Mouse (Mus musculus): ENCODE measurements around the gene Uqcc2.

Uqcc2 gene

GRCm38 (mm10) chr17:27133551-27134141 lies at the start of gene Uqcc2:
TSS of gene Uqcc2 (minus strand) at chr17:27133916.
- peak; percentile 98 for DNase-seq (ENCODE audit: low spot score)

GRCm38 (mm10) chr17:27182401-27182800 lies 48.7 kb upstream of the Uqcc2 start:
- DNase-seq (ENCODE audit: low spot score), result no peak

DNA sequence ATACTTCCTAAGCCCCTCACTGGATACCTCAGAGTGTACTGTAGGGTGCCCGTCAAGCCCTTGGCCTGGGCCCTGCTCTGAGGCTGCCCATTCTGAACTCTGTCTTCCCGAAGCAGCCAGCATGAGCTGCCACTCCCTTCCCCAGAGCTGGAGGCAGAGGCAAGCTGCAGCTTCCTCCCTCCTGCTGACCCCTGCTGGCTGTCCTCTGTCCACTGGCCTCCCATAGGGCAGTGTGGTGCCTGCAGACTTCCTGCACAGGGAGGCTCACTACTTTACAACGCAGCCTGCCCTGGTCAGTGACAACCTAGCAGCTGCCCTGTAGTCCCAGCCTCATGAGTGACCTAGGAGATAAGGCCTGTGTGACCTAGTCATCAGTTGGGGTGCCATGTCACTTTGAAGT lies 48.0 kb upstream of the Uqcc2 start:
- DNase-seq (ENCODE audit: low spot score), result peak; percentile 63

DNA sequence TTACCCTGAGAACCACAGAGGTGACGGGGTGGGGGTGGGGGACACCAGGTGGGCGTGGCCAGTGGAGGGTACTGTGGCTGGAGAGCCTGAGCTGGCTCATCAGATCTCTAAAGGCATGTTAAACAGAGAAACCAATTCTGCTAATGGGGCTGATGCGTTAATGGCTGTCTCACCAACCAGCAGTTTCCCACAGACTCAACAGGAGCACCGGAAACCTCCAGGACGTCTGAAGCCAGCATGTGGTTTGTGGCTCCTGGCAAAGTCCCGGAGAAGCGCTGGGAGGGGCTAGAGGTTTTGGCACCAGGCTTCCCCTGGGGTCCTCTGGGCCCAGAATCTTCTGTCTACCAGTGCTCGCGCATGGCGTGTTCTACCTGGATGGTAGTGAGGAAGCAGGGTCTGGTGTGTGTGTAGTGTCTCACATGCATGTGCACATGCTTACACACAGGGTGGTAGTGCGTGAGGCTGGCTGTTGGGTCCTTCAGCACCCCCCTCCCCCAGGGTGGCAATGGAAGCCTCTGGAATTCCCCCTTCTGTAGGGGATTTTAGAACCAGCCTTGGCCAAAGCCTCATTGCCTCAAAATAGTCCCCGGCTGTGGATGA lies 46.1 kb upstream of the Uqcc2 start:
- DNase-seq (ENCODE audit: low spot score), result no peak

DNA sequence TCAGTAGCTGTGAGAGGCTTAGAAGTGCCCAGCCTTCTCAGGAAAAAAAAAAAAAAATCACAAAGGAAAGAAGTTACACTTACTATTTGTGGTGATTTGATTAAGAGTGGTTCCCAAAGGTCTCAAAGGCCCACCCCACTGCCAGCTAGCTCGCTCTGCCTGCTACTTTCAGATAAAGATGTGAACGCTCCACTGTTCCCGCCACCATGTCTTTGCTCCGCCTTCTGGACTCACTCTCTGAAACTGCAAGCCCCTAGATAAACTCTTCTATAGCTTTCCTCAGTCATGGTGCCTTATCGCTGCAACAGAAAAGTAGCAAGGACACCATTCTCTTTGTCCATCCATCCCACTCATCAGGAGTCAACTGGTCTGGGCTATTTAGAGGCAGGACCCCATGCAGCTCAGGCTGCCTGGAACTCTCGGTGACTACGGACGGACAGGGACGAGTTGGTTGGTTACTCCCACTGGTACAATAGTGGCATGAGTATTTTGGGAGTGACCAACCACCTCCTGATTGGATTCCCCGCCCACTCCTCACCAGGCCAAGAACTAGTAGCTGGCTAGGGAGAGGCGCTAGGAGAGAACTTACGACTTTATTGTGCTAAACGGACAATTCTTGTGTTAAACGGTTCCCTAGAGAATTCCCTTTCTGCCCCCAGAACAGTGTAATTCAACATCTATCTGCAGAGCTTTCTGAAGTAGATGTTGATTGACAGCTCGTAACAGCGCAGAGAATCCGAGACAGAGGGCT lies 44.9 kb upstream of the Uqcc2 start:
- no peak for DNase-seq (ENCODE audit: low spot score)

DNA sequence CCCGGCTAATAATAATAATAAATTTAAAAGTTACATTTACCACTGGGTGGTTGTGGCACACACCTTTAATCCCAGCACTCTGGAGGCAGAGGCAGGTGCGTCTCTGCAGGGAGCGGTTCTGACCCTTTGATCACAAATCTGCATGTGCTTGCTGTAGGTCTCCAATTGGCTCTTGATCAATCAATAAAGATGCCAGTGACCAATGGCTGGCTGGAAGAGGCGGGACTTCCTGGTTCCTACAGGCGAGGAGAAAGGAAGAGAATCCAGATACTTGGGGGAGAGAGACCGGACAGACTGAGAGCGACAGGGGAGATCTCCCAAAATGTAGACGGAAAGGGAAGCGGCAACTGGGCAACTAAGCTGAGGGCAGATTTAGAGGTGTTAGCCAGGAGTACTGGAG lies 44.3 kb upstream of the Uqcc2 start:
- DNase-seq (ENCODE audit: low spot score), result no peak

GRCm38 (mm10) chr17:27176754-27177153 lies 43.0 kb upstream of the Uqcc2 start:
- DNase-seq (ENCODE audit: low spot score), result no peak

GRCm38 (mm10) chr17:27176287-27176686 lies 42.6 kb upstream of the Uqcc2 start:
- no peak for DNase-seq (ENCODE audit: low spot score)

DNA sequence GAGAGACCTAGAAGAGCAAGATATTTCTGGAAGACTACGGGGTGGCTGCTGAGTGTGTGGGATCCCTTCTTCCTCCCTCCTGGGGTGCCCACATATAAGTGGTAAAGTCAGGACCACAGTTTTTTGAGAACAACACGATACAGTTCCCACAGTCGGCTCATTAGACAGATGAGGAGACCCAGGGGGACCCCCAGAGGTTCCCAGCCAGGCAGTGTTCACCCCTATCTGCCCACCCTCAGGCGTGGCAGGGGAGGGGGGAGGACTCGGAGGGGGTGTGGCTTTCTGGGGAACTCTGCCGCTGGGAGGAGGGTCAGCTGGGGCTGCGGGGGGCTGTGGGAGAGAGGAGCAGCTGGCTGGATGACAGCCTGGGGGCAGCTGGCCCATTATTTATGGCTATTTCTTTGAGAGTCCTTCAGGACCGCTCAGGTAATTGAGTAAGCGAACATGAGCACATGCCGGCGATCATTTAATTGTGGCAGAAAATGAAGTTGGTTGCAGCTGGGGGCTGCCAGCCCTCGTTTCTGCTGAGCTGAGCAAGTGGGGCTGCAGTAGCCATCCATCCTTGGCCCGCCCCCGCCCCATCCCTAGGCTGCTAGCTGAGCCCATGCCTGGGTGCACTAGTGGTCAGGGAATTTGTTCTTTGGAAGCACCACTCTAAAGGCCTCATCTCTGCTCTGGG lies 41.6 kb upstream of the Uqcc2 start:
- DNase-seq (ENCODE audit: low spot score), result peak; percentile 61

GRCm38 (mm10) chr17:27173715-27174114 lies 40.0 kb upstream of the Uqcc2 start:
- no peak for DNase-seq (ENCODE audit: low spot score)

DNA sequence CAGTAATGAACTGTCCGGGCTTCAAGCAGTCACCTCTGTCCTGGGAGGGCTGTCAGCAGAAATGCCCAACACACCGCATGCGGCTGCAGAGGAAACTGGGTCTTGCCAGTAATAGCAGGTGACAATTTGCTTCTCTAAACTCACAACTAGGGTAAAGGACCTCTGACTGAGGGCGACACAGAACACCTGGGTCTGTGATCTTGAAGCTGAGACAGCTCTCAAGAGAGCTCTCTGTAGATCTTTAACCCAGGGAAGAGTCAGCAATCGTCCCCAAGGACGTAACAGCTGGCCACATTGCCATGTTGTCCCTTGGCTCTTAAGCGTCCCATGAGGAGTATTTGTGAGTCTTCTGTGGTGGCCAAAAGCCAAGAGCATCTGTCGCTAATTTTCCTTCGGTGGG lies 38.7 kb upstream of the Uqcc2 start:
- DNase-seq (ENCODE audit: low spot score), result no peak

GRCm38 (mm10) chr17:27171121-27171520 lies 37.4 kb upstream of the Uqcc2 start:
- DNase-seq (ENCODE audit: low spot score), result no peak

- no peak for DNase-seq (ENCODE audit: low spot score)
Measured at GRCm38 (mm10) chr17:27169952-27170695, 36.4 kb upstream of the Uqcc2 start.

DNA sequence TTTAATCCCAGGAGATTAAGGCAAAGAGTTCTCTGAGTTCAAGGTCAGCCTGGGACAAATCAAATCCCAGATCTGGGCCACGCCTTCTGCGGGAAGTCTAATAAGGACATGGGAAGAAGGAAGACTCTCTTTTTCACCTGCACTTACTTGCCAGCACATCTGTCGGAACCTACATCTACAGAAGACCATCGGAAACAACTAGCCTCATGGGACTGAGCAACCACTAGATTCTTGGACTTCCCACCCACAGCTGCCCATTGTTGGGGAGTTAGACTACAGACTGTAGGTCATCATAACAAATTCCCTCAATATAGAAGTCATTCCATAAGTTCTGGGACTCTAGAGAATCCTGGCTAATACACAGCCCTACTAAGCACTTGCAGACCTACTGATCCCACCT lies 34.9 kb upstream of the Uqcc2 start:
- no peak for DNase-seq (ENCODE audit: low spot score)

DNA sequence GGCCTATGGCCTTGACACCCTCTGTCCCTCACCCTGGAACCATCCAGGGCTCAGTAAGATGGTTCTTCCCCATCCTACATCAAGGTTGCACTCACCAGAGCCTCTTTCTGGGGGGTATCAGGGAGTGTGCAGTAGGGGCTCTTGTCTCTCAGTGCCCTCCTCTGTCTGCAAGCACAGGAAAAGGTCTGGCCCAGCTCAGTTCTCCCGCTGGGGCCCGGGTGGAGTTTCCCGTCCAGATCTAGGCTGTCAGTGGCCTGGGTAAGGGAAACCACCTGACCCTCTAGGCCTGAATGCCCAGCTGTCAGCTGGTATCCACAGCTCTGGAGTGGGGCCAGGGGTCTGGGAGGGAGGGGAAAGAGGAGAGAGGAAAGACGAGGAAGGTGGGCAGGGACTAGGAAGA lies 33.8 kb upstream of the Uqcc2 start, which contains the start of gene Ip6k3:
Gene Ip6k3, minus strand, starts transcription at position 251 of the 400 bp plus-strand sequence.
- no peak for DNase-seq (ENCODE audit: low spot score)

DNA sequence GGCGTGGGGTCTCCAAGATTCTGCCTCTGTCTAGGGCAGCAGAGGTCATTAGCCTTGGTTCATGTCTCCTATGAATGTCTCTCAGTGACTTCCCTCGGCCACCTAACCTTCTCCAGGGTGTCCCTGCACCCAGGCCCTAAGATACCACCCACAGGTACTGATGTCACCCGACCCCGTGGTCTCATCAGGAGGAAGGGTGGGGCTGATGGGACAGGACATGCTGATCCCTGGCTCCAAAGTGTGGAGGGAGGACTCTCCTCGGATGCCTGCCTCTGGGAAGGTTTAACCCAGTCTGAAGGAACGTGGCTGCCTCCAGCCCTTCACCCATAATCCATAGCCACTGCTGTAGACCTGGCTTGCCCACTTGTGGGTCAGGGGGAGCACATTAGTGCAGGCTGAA lies 33.2 kb upstream of the Uqcc2 start:
- DNase-seq (ENCODE audit: low spot score), result no peak

DNA sequence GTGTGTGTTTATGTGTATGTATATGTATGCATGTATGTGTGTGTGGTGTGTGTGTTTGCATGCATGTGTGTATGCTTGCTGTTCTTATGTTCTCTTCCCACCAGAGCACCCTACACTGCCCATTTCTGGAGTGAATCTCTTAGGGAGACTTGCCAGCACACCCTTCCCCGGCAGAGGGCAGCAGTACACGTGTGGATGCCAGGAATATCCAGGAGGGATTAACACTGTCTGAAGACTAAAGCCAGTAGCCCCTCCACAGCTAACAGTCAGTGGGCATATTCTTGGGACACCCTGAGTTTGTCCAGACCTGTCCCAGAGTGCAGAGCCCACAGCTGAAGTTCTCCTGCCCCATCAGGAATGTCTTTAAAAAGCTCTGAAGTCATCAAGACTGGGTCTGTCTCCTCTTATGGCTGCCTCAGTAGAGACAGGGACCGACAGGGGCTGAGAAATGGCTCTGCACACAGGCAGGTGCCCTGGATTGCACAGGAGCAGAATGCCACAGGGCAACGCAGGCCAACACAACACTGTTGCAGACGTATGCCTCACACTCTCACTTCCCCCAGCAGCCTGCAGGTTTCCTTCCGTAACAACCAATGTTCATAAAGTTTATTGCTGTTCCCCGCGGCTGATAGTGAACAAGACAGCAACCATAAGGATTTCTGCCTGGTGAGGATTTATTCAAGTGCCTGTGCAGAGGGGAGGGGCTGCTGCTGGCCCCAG lies 31.5 kb upstream of the Uqcc2 start:
- peak; percentile 64 for DNase-seq (ENCODE audit: low spot score)

- no peak for DNase-seq (ENCODE audit: low spot score)
Measured at GRCm38 (mm10) chr17:27160905-27161304, 27.2 kb upstream of the Uqcc2 start.

DNA sequence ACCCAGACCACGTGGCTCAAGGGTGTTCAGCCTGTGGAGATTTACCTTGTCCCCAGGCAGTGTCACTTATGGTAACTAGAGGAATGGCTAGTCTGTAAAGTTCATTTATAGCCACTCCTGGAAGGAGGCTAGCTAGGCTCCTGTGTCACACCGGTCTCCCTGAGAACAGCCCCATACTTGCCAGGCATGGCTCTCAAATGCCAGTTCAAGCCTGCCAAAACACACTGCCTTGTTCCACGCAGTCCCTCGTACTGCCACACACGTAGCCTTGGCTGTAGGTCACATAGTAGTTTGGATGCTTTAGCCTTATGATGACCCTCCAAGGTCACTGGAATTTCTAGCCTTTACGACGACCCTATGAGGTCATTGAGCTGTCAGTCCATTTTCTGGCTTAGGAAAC lies 25.5 kb upstream of the Uqcc2 start:
- DNase-seq (ENCODE audit: low spot score), result no peak

DNA sequence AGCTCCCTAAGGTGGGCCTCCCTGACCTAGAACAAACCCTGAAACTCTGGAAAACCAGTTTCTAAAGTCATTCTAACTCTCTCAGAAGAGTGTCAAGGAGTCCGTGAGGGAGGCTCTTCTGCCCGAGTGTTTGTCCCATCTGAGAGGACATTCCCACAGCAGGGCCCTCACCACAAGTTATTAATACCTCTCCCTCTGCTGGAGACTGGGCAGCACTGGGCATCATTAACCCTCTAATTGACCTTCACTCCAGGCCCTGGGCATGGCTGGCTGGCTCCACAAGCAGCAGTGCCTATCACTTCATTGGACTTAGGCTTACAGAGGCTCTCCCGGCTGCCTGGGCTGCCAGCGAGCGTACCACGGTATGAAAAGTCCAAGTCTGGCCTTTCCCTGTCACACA lies 24.7 kb upstream of the Uqcc2 start:
- DNase-seq (ENCODE audit: low spot score), result no peak

DNA sequence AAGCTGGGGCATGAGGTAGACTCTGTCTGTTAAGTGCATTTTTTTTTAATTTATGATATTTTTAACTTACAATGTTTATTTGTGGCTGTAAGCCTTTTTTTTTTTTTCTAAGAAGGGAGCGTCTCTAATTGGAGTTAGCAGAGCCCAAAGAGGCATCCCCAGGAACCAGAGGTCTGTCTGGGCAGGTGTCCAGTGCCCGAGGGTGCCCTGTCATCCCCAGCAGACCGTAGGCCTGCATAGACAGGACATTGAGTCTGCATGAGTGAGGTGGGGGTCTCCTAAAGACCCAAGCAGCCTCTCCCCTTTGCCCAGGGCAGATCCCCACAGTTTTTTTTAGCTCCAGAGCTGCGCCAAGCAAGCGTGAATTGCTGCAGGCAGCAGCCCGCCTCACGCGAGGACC lies 22.0 kb upstream of the Uqcc2 start:
- no peak for DNase-seq (ENCODE audit: low spot score)

DNA sequence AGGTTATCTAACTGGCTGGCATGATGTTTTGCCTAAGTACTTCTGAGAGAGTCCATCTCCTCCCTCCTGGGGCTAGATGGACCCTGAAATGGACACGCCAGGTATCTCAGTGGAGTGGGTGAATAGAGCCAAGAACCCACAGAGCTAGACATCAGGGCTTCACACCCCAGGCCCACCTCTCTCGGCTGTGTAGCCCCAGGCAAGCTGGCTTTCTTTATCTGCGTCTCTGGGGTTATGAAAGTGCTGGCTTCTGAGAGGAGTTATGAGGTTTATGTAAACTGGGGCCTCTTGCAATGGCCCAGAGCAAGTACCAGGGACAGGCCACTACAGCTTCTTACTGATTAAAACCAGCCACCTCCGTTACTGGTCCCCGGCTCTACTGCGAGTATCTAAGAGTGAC lies 21.2 kb upstream of the Uqcc2 start:
- DNase-seq (ENCODE audit: low spot score), result no peak
